Mouse (Mus musculus) spleen, adult 2 months (tissue): ENCODE data around the gene Anxa5. TPM values are rescaled to one million over a fixed set of nuclear protein-coding genes. Genes with fewer than 3 reads are reported as not detected.

ENCODE experiments used
- DNase-seq, 2 experiments: peaks; one replicate each; pipeline versions ENCODE4 v3.0.0 to v3.0.0-alpha.2; 2012 to 2021; ENCODE audit warnings: low spot score in 2 of 2, low read depth in 1 of 2
- H3K27ac ChIP-seq: fragments of 200-500 bp; 2 replicates; pipeline ENCODE4 v1.5.1; 2012; ENCODE audit warnings: low read length, inconsistent platforms; ENCODE audit not compliant: insufficient read depth
- H3K27me3 ChIP-seq: fragments of 200-500 bp; 2 replicates; pipeline ENCODE4 v1.6.1; 2012; ENCODE audit warnings: mild to moderate bottlenecking, moderate library complexity, low read length, inconsistent platforms; ENCODE audit not compliant: control insufficient read depth, insufficient read depth
- H3K36me3 ChIP-seq: fragments of 200-500 bp; 2 replicates; pipeline ENCODE4 v1.6.1; 2012; ENCODE audit warnings: mild to moderate bottlenecking, low read length, inconsistent platforms; ENCODE audit not compliant: control insufficient read depth, insufficient read depth
- H3K4me1 ChIP-seq: fragments of 200-500 bp; 2 replicates; pipeline ENCODE4 v1.6.1; 2011; ENCODE audit warnings: inconsistent platforms; ENCODE audit not compliant: control insufficient read depth, insufficient read depth, insufficient read length
- H3K4me3 ChIP-seq: fragments of 200-500 bp; 2 replicates; pipeline ENCODE4 v1.5.1; 2011; ENCODE audit warnings: mild to moderate bottlenecking, inconsistent platforms; ENCODE audit not compliant: insufficient read depth, insufficient read length; ENCODE audit errors: extremely low read depth
- CTCF ChIP-seq: fragments of 200-500 bp; IDR thresholded peaks from 2 replicates; pipeline ENCODE4 v1.5.1; 2011; ENCODE audit warnings: mild to moderate bottlenecking, inconsistent platforms; ENCODE audit not compliant: insufficient read depth, insufficient read length, insufficient replicate concordance; ENCODE audit errors: extremely low read depth
- POLR2A ChIP-seq: fragments of 200-500 bp; IDR thresholded peaks from 2 replicates; pipeline ENCODE4 v1.6.1; 2011; ENCODE audit warnings: low read depth, low read length, inconsistent platforms
- WGBS: fragments of 180-500 bp; shearing (Covaris S2); methylation state at CpG from one replicate; pipeline ENCODE4 v1.1.7; 2018; 5-methylcytosine and 5-hydroxymethylcytosine counted together
- polyA plus RNA-seq: library from polyadenylated mRNA; depleted of rRNA; stranded (reverse); fragments of >200 nt; gene quantifications from 2 replicates; pipeline ENCODE4 v1.2.3, GENCODE M21; 2012

The Anxa5 gene
- polyA plus RNA-seq, 1 experiment, result 187 TPM

DNA sequence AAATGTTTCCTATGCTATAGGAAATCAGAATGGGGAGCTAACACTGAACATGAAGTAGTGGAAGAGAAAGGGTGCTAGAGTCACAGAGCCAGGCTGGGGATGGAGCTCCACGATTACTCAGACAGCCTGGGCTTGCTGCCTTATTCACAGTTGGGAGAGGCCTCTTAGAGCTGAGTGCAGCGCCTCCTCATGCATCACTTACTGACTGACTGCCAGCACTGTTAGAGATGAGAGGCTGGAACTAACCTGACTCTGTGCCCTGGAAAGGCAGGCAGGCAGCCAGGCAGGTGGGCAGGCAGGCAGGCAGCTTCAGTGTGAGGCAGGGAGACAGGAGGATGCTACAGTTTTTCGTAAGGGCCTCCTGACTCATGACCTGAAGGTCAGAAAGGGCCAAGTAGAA, 20.1 kb downstream of the Anxa5 start:
- Histone ChIP-seq H3K4me1 (no peaks in the 10 kb centered on the region), H3K4me3 (no peak overlapping the region), H3K36me3 (peaks cover 9% of the 10 kb centered on the region; the same call in 1 of the 2 replicates), H3K27ac (no peak overlapping the region), H3K27me3 (no peaks in the 10 kb centered on the region)
- no peak for DNase-seq
- 93% methylated on average over 3 of the region's 3 CpGs for WGBS
- TF ChIP-seq CTCF (no peak), POLR2A (no peak)

DNA sequence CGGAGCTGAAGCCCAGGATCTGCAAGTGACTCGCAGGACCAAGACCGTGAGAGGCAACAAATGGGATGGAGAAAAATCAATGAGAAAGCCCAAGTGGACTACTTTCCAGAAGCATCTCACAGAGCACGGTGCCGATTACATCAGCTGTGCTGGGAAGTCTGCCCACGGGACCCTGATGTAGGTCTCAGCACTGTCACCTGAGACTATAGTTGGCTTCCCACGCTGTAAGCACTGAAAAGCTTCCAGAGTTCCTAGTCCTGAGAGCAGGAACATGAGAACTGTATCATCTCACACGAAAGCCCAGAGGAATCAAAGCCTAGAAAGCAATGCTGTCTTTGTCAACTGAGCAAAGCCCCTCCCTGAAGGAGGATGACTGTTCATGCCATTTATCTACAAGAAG, 20.6 kb downstream of the Anxa5 start:
- DNase-seq, result no peak
- no peak overlapping the region for H3K27ac ChIP-seq
- TF ChIP-seq POLR2A, result no peak
- no peaks in the 10 kb centered on the region for H3K4me1 ChIP-seq
- peaks cover 7% of the 10 kb centered on the region; the same call in 1 of the 2 replicates for H3K36me3 ChIP-seq
- no peak overlapping the region for H3K4me3 ChIP-seq
- WGBS, result 95% methylated on average over 8 of the region's 8 CpGs
- H3K27me3 ChIP-seq, result no peaks in the 10 kb centered on the region

DNA sequence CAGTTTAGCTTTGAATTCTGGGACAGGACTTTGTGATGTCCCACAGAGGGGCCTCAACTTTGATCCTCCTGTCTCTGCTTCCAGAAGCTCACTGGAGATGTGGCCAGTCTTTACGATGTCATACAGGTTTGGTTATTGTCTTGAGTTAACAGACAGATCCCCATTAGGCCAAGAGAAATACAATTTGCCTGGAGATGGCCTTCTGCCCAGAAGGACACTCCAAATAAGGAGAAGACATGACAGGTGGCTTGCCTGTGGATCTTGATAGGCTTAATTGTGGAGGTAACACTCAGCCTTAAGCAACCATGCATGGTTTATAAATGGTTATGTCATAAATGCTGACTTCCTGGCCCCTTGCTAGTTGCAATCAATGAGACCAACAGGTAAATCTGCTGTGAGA, 23.2 kb downstream of the Anxa5 start:
- H3K36me3 ChIP-seq, result peaks cover 14% of the 10 kb centered on the region

GRCm38 (mm10) chr3:36449292-36450165, 26.2 kb downstream of the Anxa5 start:
- Histone ChIP-seq H3K4me1 (no peaks in the 10 kb centered on the region), H3K27ac (no peak overlapping the region), H3K36me3 (peaks cover 14% of the 10 kb centered on the region), H3K27me3 (no peaks in the 10 kb centered on the region), H3K4me3 (no peak overlapping the region)
- no peak for DNase-seq
- no peak for TF ChIP-seq POLR2A
- no peak for TF ChIP-seq CTCF
- WGBS, result 61% methylated on average over 20 of the region's 20 CpGs

More for the DNA sequence above, 23.2 kb downstream of the Anxa5 start:
- Histone ChIP-seq H3K4me1 (no peaks in the 10 kb centered on the region), H3K4me3 (no peak overlapping the region), H3K27me3 (no peaks in the 10 kb centered on the region), H3K27ac (no peak overlapping the region)
- TF ChIP-seq POLR2A, result no peak
- TF ChIP-seq CTCF, result no peak
- WGBS, result 91% methylated on average over 1 of the region's 1 CpGs
- no peak for DNase-seq

GRCm38 (mm10) chr3:36446918-36447317, 28.8 kb downstream of the Anxa5 start:
- no peak for DNase-seq
- no peak overlapping the region for H3K4me3 ChIP-seq
- H3K27me3 ChIP-seq, result no peaks in the 10 kb centered on the region
- no peaks in the 10 kb centered on the region for H3K4me1 ChIP-seq
- no peak for TF ChIP-seq CTCF
- no peak for TF ChIP-seq POLR2A
- H3K27ac ChIP-seq, result no peak overlapping the region
- H3K36me3 ChIP-seq, result peaks cover 12% of the 10 kb centered on the region
- 8% methylated on average over 6 of the region's 6 CpGs for WGBS

GRCm38 (mm10) chr3:36446506-36446905, 29.2 kb downstream of the Anxa5 start:
- no peaks in the 10 kb centered on the region for H3K4me1 ChIP-seq
- no peaks in the 10 kb centered on the region for H3K27me3 ChIP-seq
- H3K4me3 ChIP-seq, result no peak overlapping the region
- no peak overlapping the region for H3K27ac ChIP-seq
- 50% methylated on average over 5 of the region's 5 CpGs for WGBS
- no peak for DNase-seq
- TF ChIP-seq POLR2A, result no peak
- no peak for TF ChIP-seq CTCF
- H3K36me3 ChIP-seq, result peaks cover 11% of the 10 kb centered on the region

- WGBS, result 94% methylated on average over 3 of the region's 3 CpGs
- H3K4me3 ChIP-seq, result no peak overlapping the region
- TF ChIP-seq CTCF (no peak), POLR2A (no peak)
- no peaks in the 10 kb centered on the region for H3K27me3 ChIP-seq
- no peaks in the 10 kb centered on the region for H3K4me1 ChIP-seq
- H3K27ac ChIP-seq, result no peak overlapping the region
- H3K36me3 ChIP-seq, result peaks cover 10% of the 10 kb centered on the region
- DNase-seq, result no peak
These were observed 29.7 kb downstream of the Anxa5 start for GRCm38 (mm10) chr3:36446041-36446440.
